35 mouse cellular contexts compared by ENCODE assay signal in genomic region chr9:94446182-94446763, GRCm38 (mm10).
DNase-seq lines count a peak whose midpoint lies in the region; ATAC-seq and TF ChIP-seq lines count a peak whose summit lies in the region.
"Had no signal": no experiment of that assay in that cellular context is flagged by ENCODE, and none has a peak within 500 bp of the region (broad histone marks: within the 10 kb centered on the region; RNA-seq: fewer than 3 reads in every experiment).

No protein-coding gene starts in this region.

- no peak overlapping the region for H3K9ac ChIP-seq in liver, embryonic 14.5 days (replicated peaks)
- H3K9ac ChIP-seq: embryonic facial prominence, embryonic 15.5 days; forebrain, embryonic 12.5 days; forebrain, postnatal 0 days; heart, embryonic 13.5 days; hindbrain, embryonic 15.5 days; lung, embryonic 15.5 days; neural tube, embryonic 13.5 days had no signal

- DNase-seq in kidney, postnatal 10 days = peak; percentile 9
- no peak for DNase-seq in kidney, adult 2 months
- peak; percentile 9 for DNase-seq in liver
- peak in 1 of 3 experiments; percentile 7 for DNase-seq in liver, embryonic 14.5 days (ENCODE audit: low read depth in 3 of 3, low spot score in 3 of 3)
- DNase-seq in splenic B cell, adult 2 months (ENCODE audit: low read depth, low spot score) = peak; percentile 61
- no peak for DNase-seq in frontal cortex, postnatal 25 days (ENCODE audit: low spot score in 2 of 2)
- no peak for DNase-seq in thymus, postnatal 10 days (ENCODE audit: low spot score in 2 of 2)
- DNase-seq: adrenal gland, adult 2 months; adrenal gland, postnatal 36 days; cerebellum, adult 2 months; cerebellum, postnatal 14 days; forebrain, postnatal 0 days; gastrocnemius, postnatal 10 days; heart, postnatal 14 days; kidney, adult 8-10 months; layer of hippocampus, adult 9-11 months; left cerebral cortex, postnatal 4 days; retina, postnatal 1 day; right cerebral cortex, postnatal 25 days; thymus, adult 2 months; thymus, postnatal 4 days had no signal

- no peak for TF ChIP-seq POLR2A in kidney, adult 2 months (IDR thresholded peaks at IDR 0.05; ENCODE audit: low read depth, low read length)

- WGBS in kidney, adult 2 months = 46% methylated on average over 8 of the region's 8 CpGs
- 54% methylated on average over 8 of the region's 8 CpGs for WGBS in liver, embryonic 14.5 days (ENCODE audit: insufficient replicate concordance)

- no peak for TF ChIP-seq EP300 in liver, embryonic 14.5 days (IDR thresholded peaks at IDR 0.05; ENCODE audit: low read depth)

- H3K4me1 ChIP-seq in kidney, adult 2 months (ENCODE audit: control insufficient read depth, insufficient read depth, low read length) = no peaks in the 10 kb centered on the region
- peaks cover 0 to 6% of the 10 kb centered on the region in 2 experiments; a peak in 1 of 4 replicates for H3K4me1 ChIP-seq in liver, embryonic 14.5 days (replicated peaks; ENCODE audit: control insufficient read depth in 2 of 2, insufficient read depth in 2 of 2, low read length in 1 of 2)
- H3K4me1 ChIP-seq: embryonic facial prominence, embryonic 10.5 days; embryonic facial prominence, embryonic 15.5 days; forebrain, embryonic 12.5 days; heart, embryonic 13.5 days; hindbrain, embryonic 10.5 days; hindbrain, embryonic 15.5 days; lung, embryonic 15.5 days; midbrain, embryonic 10.5 days; neural tube, embryonic 13.5 days had no signal

- no peaks in the 10 kb centered on the region for H3K9me3 ChIP-seq in liver, embryonic 14.5 days (ENCODE audit: control insufficient read depth, low read length)
- H3K9me3 ChIP-seq: embryonic facial prominence, embryonic 10.5 days; embryonic facial prominence, embryonic 15.5 days; forebrain, embryonic 12.5 days; heart, embryonic 13.5 days; hindbrain, embryonic 10.5 days; hindbrain, embryonic 15.5 days; lung, embryonic 15.5 days; midbrain, embryonic 10.5 days; neural tube, embryonic 13.5 days had no signal

- H3K27me3 ChIP-seq in kidney, adult 2 months (replicated peaks; ENCODE audit: control insufficient read depth, insufficient read depth, low read length) = no peaks in the 10 kb centered on the region
- no peaks in the 10 kb centered on the region for H3K27me3 ChIP-seq in liver, embryonic 14.5 days (ENCODE audit: control insufficient read depth, insufficient read depth, low read length)
- H3K27me3 ChIP-seq in splenic B cell, adult 2 months (ENCODE audit: control insufficient read depth, insufficient read depth, low read length, poor library complexity, severe bottlenecking) = no peaks in the 10 kb centered on the region
- H3K27me3 ChIP-seq: embryonic facial prominence, embryonic 15.5 days; forebrain, embryonic 12.5 days; heart, embryonic 13.5 days; hindbrain, embryonic 15.5 days; lung, embryonic 15.5 days; neural tube, embryonic 13.5 days had no signal

- H3K4me2 ChIP-seq in liver, embryonic 14.5 days (ENCODE audit: low read depth) = no peak overlapping the region
- H3K4me2 ChIP-seq: embryonic facial prominence, embryonic 15.5 days; forebrain, embryonic 12.5 days; heart, embryonic 13.5 days; hindbrain, embryonic 15.5 days; lung, embryonic 15.5 days; neural tube, embryonic 13.5 days had no signal

- no peak for TF ChIP-seq CTCF in kidney, adult 2 months (conservative IDR thresholded peaks at IDR 0.05; ENCODE audit: insufficient read depth, insufficient read length, low read depth, low read length)
- TF ChIP-seq CTCF in liver, embryonic 14.5 days (IDR thresholded peaks at IDR 0.05; ENCODE audit: low read depth) = no peak

- no peak overlapping the region for H3K4me3 ChIP-seq in kidney, adult 2 months (ENCODE audit: insufficient read depth, low read depth, low read length)
- H3K4me3 ChIP-seq in liver, embryonic 14.5 days (ENCODE audit: insufficient read depth in 1 of 2, low read depth in 2 of 2, low read length in 2 of 2) = no peak overlapping the region
- H3K4me3 ChIP-seq: embryonic facial prominence, embryonic 10.5 days; embryonic facial prominence, embryonic 15.5 days; forebrain, embryonic 12.5 days; heart, embryonic 13.5 days; hindbrain, embryonic 10.5 days; hindbrain, embryonic 15.5 days; left cerebral cortex, adult 2 months; lung, embryonic 15.5 days; midbrain, embryonic 10.5 days; neural tube, embryonic 13.5 days had no signal

- H3K27ac ChIP-seq in kidney, adult 2 months (ENCODE audit: insufficient read depth, low read depth, low read length) = no peak overlapping the region
- no peak overlapping the region for H3K27ac ChIP-seq in liver, embryonic 14.5 days
- H3K27ac ChIP-seq: embryonic facial prominence, embryonic 10.5 days; embryonic facial prominence, embryonic 15.5 days; forebrain, embryonic 12.5 days; heart, embryonic 13.5 days; hindbrain, embryonic 10.5 days; hindbrain, embryonic 15.5 days; kidney, postnatal 0 days; left cerebral cortex, adult 2 months; lung, embryonic 15.5 days; midbrain, embryonic 10.5 days; neural tube, embryonic 13.5 days had no signal

- ATAC-seq in liver, embryonic 14.5 days (ENCODE audit: insufficient read depth) = peak; percentile 65
- ATAC-seq: CD4-positive, CD25-positive, alpha-beta regulatory T cell, adult 4 months; forebrain, postnatal 0 days; inflammation-experienced regulatory T-cells, adult 6 months; midbrain, embryonic 16.5 days had no signal

- no peaks in the 10 kb centered on the region for H3K36me3 ChIP-seq in kidney, adult 2 months (ENCODE audit: control insufficient read depth, insufficient read depth, low read length)
- H3K36me3 ChIP-seq in liver, embryonic 14.5 days (replicated peaks; ENCODE audit: control insufficient read depth, insufficient read depth, low read depth) = no peaks in the 10 kb centered on the region
- no peaks in the 10 kb centered on the region for H3K36me3 ChIP-seq in splenic B cell, adult 2 months (ENCODE audit: control insufficient read depth, insufficient read depth, low read length, poor library complexity, severe bottlenecking)
- H3K36me3 ChIP-seq: embryonic facial prominence, embryonic 10.5 days; embryonic facial prominence, embryonic 15.5 days; forebrain, embryonic 12.5 days; heart, embryonic 13.5 days; hindbrain, embryonic 10.5 days; hindbrain, embryonic 15.5 days; lung, embryonic 15.5 days; midbrain, embryonic 10.5 days; neural tube, embryonic 13.5 days had no signal

Comparison
In these comparisons a context has a peak if more than half of its experiments do, and no peak if none do; other contexts are left out.
1. DNase-seq: peak in kidney, postnatal 10 days (single experiment), liver (single experiment) and splenic B cell, adult 2 months (single experiment); none in kidney, adult 2 months (single experiment), frontal cortex, postnatal 25 days (0 of 2) and thymus, postnatal 10 days (0 of 2).